Mouse (Mus musculus) CD4-positive, CD25-positive, alpha-beta regulatory T cell, adult 2 months (primary cell): ENCODE measurements around the gene Ptms.

Source experiments
- DNase-seq: peaks from one replicate; pipeline ENCODE4 v3.0.0-alpha.2; 2012; ENCODE audit warnings: low read depth, low spot score

Ptms gene

DNA sequence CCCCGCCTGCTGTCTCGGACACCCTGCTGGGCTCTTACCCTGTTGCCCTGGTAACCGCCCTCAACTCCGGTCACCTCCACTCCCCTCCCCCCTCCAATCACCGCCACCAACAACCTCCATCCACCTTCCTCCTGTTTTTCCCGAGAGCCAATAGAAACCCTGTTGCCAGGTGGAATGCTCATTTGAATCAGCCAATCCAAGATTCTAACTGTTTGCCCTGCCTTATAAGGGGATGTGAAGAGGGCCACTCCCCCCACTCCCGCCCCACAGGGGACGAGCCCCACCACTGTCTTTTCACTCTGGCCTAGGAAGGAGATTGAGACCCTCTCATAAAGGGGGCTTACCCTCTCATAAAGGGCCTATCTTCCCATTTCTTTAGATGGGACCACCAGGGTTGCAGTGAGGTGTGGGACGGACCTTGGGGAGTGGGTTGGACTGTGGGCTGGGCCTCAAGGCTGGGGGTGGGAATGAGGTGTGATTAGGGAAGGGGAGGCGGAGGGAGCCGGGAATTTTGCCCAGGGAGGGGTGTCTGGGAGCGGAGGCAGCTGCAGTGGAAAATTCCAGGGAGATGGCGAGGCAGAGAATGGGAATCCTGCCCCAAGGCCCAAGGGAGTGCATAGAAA is at the start of gene Ptms:
Gene Ptms, minus strand, starts transcription at position 409 of the 623 bp plus-strand sequence.
- DNase-seq, result peak; percentile 74

GRCm38 (mm10) chr6:124967766-124968165 is 47.9 kb upstream of the Ptms start:
- peak; percentile 77 for DNase-seq

GRCm38 (mm10) chr6:124966466-124967118 is 46.7 kb upstream of the Ptms start:
- DNase-seq, result peak; percentile 69

DNA sequence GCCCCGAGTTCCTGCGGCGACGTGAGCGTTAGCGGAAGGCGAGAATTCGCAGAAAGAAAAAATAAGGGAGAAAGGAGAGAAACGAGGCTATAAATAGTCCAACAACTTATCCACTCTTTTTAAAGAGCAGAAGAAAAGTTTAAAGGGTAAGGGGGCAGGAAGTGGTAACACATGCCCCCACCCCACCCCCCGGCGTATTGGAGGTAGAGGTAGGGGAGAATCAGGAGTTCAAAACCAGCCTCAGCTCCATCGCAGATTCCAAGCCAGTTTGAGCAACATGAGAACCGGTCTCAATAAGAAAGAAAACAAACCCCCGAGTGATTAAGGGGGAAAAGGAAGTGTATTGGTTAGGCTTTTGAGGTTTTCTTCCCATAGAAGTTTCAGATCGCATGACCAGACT is 45.8 kb upstream of the Ptms start:
- peak; percentile 62 for DNase-seq

- peak; percentile 96 for DNase-seq
These were observed 45.3 kb upstream of the Ptms start, which contains the start of gene Cops7a for GRCm38 (mm10) chr6:124965088-124965719. TSS of gene Cops7a (minus strand) at chr6:124965538.

DNA sequence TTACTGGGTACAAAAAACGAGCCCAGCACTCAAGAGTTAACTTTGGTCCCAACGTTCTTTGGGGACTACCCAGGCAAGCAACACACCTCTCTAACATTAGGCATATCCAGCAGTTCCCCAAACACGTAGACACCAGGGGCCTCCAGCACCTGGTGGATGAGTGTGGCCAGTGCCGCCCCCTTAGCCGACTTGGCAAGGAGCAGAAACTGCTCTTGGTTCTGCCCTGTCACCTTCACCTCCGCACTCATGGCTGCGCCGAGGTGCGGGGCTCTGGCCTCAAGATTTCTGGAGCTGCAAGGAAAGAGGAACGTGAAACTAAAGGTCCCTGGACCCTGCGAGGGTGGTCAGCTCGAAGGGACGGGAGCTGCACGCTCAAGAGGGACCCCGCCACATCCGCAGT is 44.7 kb upstream of the Ptms start:
- no peak for DNase-seq

GRCm38 (mm10) chr6:124961021-124961420 is 41.1 kb upstream of the Ptms start:
- DNase-seq, result no peak

DNA sequence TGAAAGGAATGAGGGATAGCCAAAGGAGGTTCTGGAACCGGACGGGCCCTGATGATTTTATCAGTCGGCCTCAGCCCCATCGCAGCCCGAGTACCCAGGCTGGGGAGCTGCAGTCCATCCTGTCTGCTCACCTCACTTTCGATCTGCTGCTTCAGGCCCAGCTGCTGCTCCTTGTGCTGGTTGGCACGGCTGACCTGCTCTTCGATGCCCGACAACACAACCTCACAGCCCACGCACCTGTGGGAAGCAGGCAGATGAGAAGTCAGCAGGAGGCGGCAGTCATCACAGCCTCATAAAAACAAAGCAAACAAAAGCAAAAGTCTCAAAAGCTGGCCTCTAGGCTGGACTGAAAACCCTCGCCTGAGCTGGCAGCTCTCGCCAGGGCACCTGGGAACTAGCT is 40.1 kb upstream of the Ptms start:
- no peak for DNase-seq

- no peak for DNase-seq
These were observed 38.2 kb upstream of the Ptms start for GRCm38 (mm10) chr6:124958127-124958526.

- no peak for DNase-seq
These were observed 35.3 kb upstream of the Ptms start for GRCm38 (mm10) chr6:124955212-124955611.

DNA sequence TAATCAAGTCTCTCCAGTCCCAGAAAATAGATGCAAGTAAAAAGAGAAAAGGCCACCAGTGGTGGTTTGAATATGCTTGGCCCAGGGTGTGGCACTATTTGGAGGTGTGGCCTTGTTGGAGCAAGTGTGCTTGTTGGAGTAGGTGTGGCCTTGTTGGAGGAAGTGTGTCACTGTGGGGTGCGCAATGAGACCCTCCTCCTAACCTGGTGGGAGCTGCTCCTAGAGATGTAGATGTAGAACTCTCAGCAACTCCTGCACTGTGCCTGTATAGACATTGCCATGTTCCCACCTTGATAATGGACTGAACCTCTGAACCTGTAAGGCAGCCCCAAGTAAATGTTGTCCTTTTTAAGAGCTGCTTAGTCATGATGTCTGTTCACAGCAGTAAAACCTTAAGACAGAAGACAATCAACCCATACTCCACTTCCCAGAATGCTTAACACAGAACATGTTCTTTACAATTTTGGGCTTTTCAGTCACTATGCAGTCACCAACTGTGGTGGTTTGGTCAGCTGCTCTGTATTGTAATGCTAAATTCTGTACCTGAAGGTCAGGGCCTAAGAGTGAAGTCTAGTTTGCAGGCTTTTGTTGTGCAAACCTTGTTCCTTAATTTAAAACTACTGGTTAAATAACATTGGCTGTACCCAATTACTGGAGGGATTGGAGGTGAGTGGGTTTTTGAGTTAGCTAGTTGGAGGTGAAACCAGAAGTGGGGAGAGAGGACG is 34.2 kb upstream of the Ptms start:
- DNase-seq, result no peak

- no peak for DNase-seq
These were observed 23.6 kb upstream of the Ptms start for GRCm38 (mm10) chr6:124943526-124943925.

- DNase-seq, result no peak
These were observed 21.8 kb upstream of the Ptms start for GRCm38 (mm10) chr6:124941679-124942078.

DNA sequence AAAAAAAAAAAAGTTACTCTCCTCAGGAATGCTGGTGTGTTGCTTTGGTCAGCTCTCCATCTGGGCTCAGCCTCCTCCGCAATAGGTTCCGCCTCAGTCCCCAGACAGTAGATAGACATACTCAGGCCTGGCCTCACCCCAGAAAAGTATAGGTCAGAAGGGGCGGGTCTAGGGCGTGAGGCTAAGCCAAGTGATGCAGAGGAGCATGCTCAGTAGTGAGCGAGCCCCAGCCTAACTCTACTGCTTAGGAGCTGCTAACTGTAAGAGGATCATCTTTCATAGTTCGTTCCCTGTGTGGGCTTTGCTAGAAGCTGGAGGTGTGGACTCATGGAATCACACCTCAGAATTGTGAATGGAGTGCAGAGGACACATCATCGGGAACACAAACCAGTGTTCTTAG is 18.7 kb upstream of the Ptms start:
- no peak for DNase-seq

DNA sequence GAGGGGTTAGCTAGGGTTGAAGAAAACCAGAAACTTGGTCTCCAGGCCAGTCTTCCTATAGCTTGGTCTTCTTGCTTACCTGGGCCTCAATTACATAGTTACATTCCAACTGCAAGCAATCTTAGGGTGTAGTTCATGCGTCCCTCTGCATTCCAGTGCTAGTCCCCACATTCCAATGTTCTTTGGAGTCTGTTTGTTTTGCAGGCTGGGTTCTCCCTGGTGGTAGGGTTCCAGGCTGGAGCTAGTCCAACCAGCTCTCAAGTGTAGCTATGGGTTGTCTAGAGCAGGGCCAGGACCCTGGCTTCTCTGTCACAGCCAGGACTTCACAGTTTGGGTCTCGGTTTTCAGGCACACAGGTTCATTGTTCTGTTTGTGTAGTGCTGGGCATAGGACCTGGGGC is 17.6 kb upstream of the Ptms start:
- no peak for DNase-seq

DNA sequence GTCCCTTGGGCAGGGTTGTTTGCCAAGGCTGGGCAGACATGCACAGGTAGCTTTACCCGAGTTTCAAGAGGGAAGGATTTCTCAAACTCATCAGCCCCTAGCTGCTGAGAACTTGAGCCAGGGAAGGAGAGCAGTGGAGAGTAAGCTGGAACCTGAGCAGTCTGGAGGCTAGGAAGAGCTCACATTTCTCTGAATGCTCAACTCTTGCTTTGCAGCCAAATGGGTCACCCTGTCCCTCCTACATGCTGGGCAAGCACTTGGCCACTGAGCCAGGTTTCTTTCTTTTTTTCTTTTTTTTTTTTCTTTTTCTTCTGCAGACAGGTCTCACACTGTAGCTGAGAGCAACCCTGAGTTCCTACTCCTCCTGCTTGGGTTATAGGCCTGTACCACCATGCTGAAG is 16.8 kb upstream of the Ptms start:
- no peak for DNase-seq

GRCm38 (mm10) chr6:124934670-124935069 is 14.8 kb upstream of the Ptms start:
- no peak for DNase-seq

DNA sequence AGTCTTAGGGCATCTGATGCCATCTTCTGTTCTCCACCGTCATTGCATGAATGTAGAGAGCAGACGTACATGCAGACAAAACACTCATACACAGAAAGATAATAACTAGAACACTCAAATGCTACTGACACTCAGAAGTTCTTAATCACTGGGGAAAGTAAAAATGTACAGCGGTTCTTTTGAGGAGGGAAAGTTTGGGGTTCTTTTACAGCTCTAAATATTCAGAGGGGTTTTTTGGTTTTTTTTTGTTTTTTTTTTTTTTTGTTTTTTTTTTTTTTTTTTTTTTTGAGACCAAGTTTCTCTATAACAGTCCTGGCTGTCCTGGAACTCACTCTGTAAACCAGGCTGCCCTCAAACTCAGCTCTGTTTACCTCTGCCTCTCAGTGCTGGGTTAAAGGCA is 13.2 kb upstream of the Ptms start:
- DNase-seq, result peak; percentile 38

GRCm38 (mm10) chr6:124932314-124932695 is 12.4 kb upstream of the Ptms start:
- no peak for DNase-seq

DNA sequence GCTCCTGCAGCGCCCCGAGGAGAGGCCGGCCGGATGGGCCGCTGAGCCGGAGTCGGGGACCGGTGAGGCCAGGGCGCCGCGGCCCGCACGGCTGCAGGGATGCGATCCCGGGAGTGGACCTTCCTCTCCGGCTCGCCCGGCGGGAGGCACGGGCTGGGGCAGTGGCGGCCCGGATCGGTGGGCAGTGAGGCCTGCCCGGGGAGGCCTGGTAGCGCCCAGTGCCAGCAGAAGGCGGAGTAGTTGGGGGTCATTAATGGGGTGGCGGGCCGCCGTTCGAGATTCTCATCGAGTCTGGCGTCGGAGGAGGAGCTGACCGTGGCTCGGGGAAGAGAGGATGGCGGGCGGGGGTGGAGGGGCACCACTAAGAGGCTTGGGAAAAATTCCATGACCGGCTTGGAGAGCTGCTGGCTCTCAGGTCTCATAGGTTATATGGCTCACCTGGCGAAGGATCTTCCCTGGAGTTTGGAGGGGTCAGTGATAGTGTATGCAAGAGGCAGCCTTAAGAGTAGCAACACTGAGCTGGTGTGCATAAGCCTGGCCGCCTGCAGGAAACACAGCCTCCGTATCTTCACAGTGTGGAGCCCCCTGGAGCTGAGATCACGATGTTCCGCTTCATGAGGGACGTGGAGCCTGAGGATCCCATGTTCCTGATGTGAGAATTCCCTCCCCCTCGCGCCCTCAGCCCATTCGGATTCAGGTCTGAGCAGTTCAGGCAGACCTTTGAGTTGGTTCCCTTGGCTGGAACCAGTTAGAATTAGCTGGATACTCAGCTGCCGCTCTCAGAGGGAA is 11.8 kb upstream of the Ptms start:
- peak; percentile 58 for DNase-seq

- DNase-seq, result peak; percentile 99
These were observed 11.0 kb upstream of the Ptms start, which contains the start of gene Mlf2 for GRCm38 (mm10) chr6:124930754-124931524. TSS of gene Mlf2 (plus strand) at chr6:124931386.
